In genomic region chr9:7824916-7825315, GRCm38 (mm10) we compare ENCODE assay signal across 25 mouse cellular contexts. TPM values are rescaled to one million over a fixed set of nuclear protein-coding genes. Genes with fewer than 3 reads are reported as not detected.
DNase-seq lines count a peak whose midpoint lies in the region; ATAC-seq lines count a peak whose summit lies in the region.
"Had no signal": no experiment of that assay in that cellular context is flagged by ENCODE, and none has a peak within 500 bp of the region (broad histone marks: within the 10 kb centered on the region; RNA-seq: fewer than 3 reads in every experiment).

No protein-coding gene starts in this region.

- no peaks in the 10 kb centered on the region for H3K9me3 ChIP-seq in liver, embryonic 11.5 days (ENCODE audit: control insufficient read depth, low read length)
- H3K9me3 ChIP-seq in liver, embryonic 12.5 days (replicated peaks): no peaks in the 10 kb centered on the region
- H3K9me3 ChIP-seq in megakaryocyte, embryonic 14.5 days: no peaks in the 10 kb centered on the region
- no peaks in the 10 kb centered on the region for H3K9me3 ChIP-seq in forebrain, embryonic 11.5 days (ENCODE audit: control insufficient read depth, low read length)
- H3K9me3 ChIP-seq: embryonic facial prominence, embryonic 13.5 days; forebrain, embryonic 10.5 days; hindbrain, embryonic 12.5 days; midbrain, embryonic 13.5 days had no signal

- DNase-seq in liver, embryonic 11.5 days (ENCODE audit: low spot score): no peak
- no peak for DNase-seq in layer of hippocampus, postnatal 14 days (ENCODE audit: low spot score in 2 of 2)
- no peak for DNase-seq in adrenal gland, adult (ENCODE audit: inconsistent age in 2 of 2, low spot score in 1 of 2)
- no peak for DNase-seq in forebrain, embryonic 11.5 days (ENCODE audit: low spot score)
- DNase-seq: adrenal gland, postnatal 10 days; B cell, adult 2 months; cerebellum, adult 8-10 months; cerebellum, postnatal 36 days; gastrocnemius, postnatal 10 days; kidney, adult 11 months; kidney, postnatal 14 days; layer of hippocampus, adult 9-11 months; lung, embryonic 14.5 days; lung, postnatal 14 days; right cerebral cortex, postnatal 25 days; thymus, postnatal 14 days had no signal

- no peak; the same call in 1 of the 2 replicates for ATAC-seq in liver, embryonic 11.5 days (replicated peaks; ENCODE audit: low FRiP score)
- no peak for ATAC-seq in liver, embryonic 12.5 days
- peak; percentile 43 for ATAC-seq in common myeloid progenitor, adult 5-6 weeks (replicated peaks; ENCODE audit: low read depth, poor library complexity, severe bottlenecking)
- no peak for ATAC-seq in forebrain, embryonic 11.5 days (replicated peaks; ENCODE audit: low FRiP score)
- ATAC-seq: forebrain, embryonic 16.5 days; midbrain, embryonic 13.5 days had no signal

- no peaks in the 10 kb centered on the region for H3K27me3 ChIP-seq in liver, embryonic 11.5 days (replicated peaks; ENCODE audit: control insufficient read depth, insufficient read depth, low read length)
- H3K27me3 ChIP-seq in liver, embryonic 12.5 days (replicated peaks): no peaks in the 10 kb centered on the region
- H3K27me3 ChIP-seq in megakaryocyte, embryonic 14.5 days (replicated peaks): no peaks in the 10 kb centered on the region
- H3K27me3 ChIP-seq in forebrain, embryonic 11.5 days (ENCODE audit: control insufficient read depth, insufficient read depth, low read length): no peaks in the 10 kb centered on the region
- H3K27me3 ChIP-seq: embryonic facial prominence, embryonic 13.5 days; hindbrain, embryonic 12.5 days; midbrain, embryonic 13.5 days had no signal

- no peak overlapping the region for H3K4me3 ChIP-seq in liver, embryonic 11.5 days (ENCODE audit: low read depth, low read length)
- no peak overlapping the region for H3K4me3 ChIP-seq in liver, embryonic 12.5 days
- H3K4me3 ChIP-seq in megakaryocyte, embryonic 14.5 days (replicated peaks): peak overlapping the region; percentile 31
- H3K4me3 ChIP-seq in forebrain, embryonic 11.5 days (ENCODE audit: low read depth, low read length): no peak overlapping the region
- H3K4me3 ChIP-seq: embryonic facial prominence, embryonic 13.5 days; forebrain, embryonic 10.5 days; hindbrain, embryonic 12.5 days; midbrain, embryonic 13.5 days had no signal

- peaks cover 8% of the 10 kb centered on the region for H3K4me1 ChIP-seq in liver, embryonic 11.5 days (replicated peaks; ENCODE audit: control insufficient read depth, insufficient read depth, low read length)
- peaks cover 41% of the 10 kb centered on the region for H3K4me1 ChIP-seq in liver, embryonic 12.5 days
- peaks cover 66% of the 10 kb centered on the region for H3K4me1 ChIP-seq in megakaryocyte, embryonic 14.5 days
- H3K4me1 ChIP-seq in forebrain, embryonic 11.5 days (replicated peaks; ENCODE audit: control insufficient read depth, insufficient read depth, low read length): no peaks in the 10 kb centered on the region
- H3K4me1 ChIP-seq: embryonic facial prominence, embryonic 13.5 days; forebrain, embryonic 10.5 days had no signal

- H3K9ac ChIP-seq in liver, embryonic 11.5 days (ENCODE audit: low read depth, low read length): no peak overlapping the region
- H3K9ac ChIP-seq in liver, embryonic 12.5 days: no peak overlapping the region
- H3K9ac ChIP-seq in forebrain, embryonic 11.5 days (ENCODE audit: low read length): no peak overlapping the region
- H3K9ac ChIP-seq: embryonic facial prominence, embryonic 13.5 days; hindbrain, embryonic 12.5 days; lung, embryonic 14.5 days; midbrain, embryonic 13.5 days had no signal

- peaks cover 4% of the 10 kb centered on the region; the same call in 1 of the 2 replicates for H3K36me3 ChIP-seq in liver, embryonic 11.5 days (ENCODE audit: control insufficient read depth, insufficient read depth, low read length)
- peaks cover 46% of the 10 kb centered on the region for H3K36me3 ChIP-seq in liver, embryonic 12.5 days
- H3K36me3 ChIP-seq in megakaryocyte, embryonic 14.5 days (replicated peaks; ENCODE audit: low read length): peaks cover 72% of the 10 kb centered on the region
- H3K36me3 ChIP-seq in forebrain, embryonic 11.5 days (ENCODE audit: control insufficient read depth, insufficient read depth, low read length): no peaks in the 10 kb centered on the region; the same call in 1 of the 2 replicates

- H3K4me2 ChIP-seq in liver, embryonic 11.5 days: no peak overlapping the region
- H3K4me2 ChIP-seq in liver, embryonic 12.5 days: no peak overlapping the region
- no peak overlapping the region for H3K4me2 ChIP-seq in forebrain, embryonic 11.5 days (ENCODE audit: low read depth, low read length, severe bottlenecking)
- H3K4me2 ChIP-seq: embryonic facial prominence, embryonic 13.5 days; heart, embryonic 11.5 days; hindbrain, embryonic 12.5 days; lung, embryonic 14.5 days; midbrain, embryonic 13.5 days had no signal

- H3K27ac ChIP-seq in liver, embryonic 11.5 days (ENCODE audit: low read depth, low read length): peak overlapping the region; percentile 5; the same call in 1 of the 2 replicates
- no peak overlapping the region for H3K27ac ChIP-seq in liver, embryonic 12.5 days
- H3K27ac ChIP-seq in forebrain, embryonic 11.5 days (ENCODE audit: low read depth, low read length): no peak overlapping the region
- H3K27ac ChIP-seq: embryonic facial prominence, embryonic 13.5 days; forebrain, embryonic 10.5 days; hindbrain, embryonic 12.5 days; midbrain, embryonic 13.5 days had no signal

- 79% methylated on average over 5 of the region's 5 CpGs for WGBS in liver, embryonic 11.5 days
- 73% methylated on average over 5 of the region's 5 CpGs for WGBS in liver, embryonic 12.5 days (ENCODE audit: insufficient replicate concordance)
- 95% methylated on average over 5 of the region's 5 CpGs for WGBS in forebrain, embryonic 11.5 days

RNA-seq across cellular contexts. Expression of gene Birc2, which starts 11.9 kb away (rescaled TPM):
- 26.6 and 28.1 TPM in 2 replicates for polyA plus RNA-seq in liver, embryonic 11.5 days (2014; fragmentation: Nextera tagmentation; extraction: Ambion mirVana)
- polyA plus RNA-seq in liver, embryonic 12.5 days (2016; fragmentation: Nextera tagmentation; extraction: Ambion mirVana): 15.0 and 15.6 TPM in 2 replicates
- total RNA-seq in common myeloid progenitor, adult 5-6 weeks (2017): 66.5 and 67.1 TPM in 2 replicates
- polyA plus RNA-seq in megakaryocyte, embryonic 14.5 days (2012; ENCODE audit: insufficient read depth, low replicate concordance): 3.8 TPM in 1 of 2 replicates, not detected in the other
- total RNA-seq in layer of hippocampus, postnatal 14 days (2021): 10 to 100 TPM; 34.9 to 35.4 TPM
- 45.6 and 47.7 TPM in 2 replicates for polyA plus RNA-seq in forebrain, embryonic 11.5 days (2014; fragmentation: Nextera tagmentation; extraction: Ambion mirVana)

RNA-seq across cellular contexts. Expression of gene Birc3, which starts 48.1 kb away (rescaled TPM):
- polyA plus RNA-seq in liver, embryonic 11.5 days (2014; fragmentation: Nextera tagmentation; extraction: Ambion mirVana): 8.9 and 10.5 TPM in 2 replicates
- 6.7 and 6.9 TPM in 2 replicates for polyA plus RNA-seq in liver, embryonic 12.5 days (2016; fragmentation: Nextera tagmentation; extraction: Ambion mirVana)
- 46.1 and 52.9 TPM in 2 replicates for total RNA-seq in common myeloid progenitor, adult 5-6 weeks (2017)
- polyA plus RNA-seq in megakaryocyte, embryonic 14.5 days (2012; ENCODE audit: insufficient read depth, low replicate concordance): 5.7 and 6.0 TPM in 2 replicates
- total RNA-seq in layer of hippocampus, postnatal 14 days (2021): 1 to 10 TPM; 3.7 to 4.2 TPM
- 2.2 and 3.2 TPM in 2 replicates for polyA plus RNA-seq in forebrain, embryonic 11.5 days (2014; fragmentation: Nextera tagmentation; extraction: Ambion mirVana)
